Mouse (Mus musculus): ENCODE results near the gene Usp22. TPM values are rescaled to one million over a fixed set of nuclear protein-coding genes. Genes with fewer than 3 reads are reported as not detected.

The Usp22 gene
- polyA plus RNA-seq, 1 experiment from 2014 or later = 456 TPM

- 92% methylated on average over 8 of the region's 8 CpGs for WGBS
- Histone ChIP-seq H3K27ac (no peak overlapping the region), H3K4me3 (no peak overlapping the region), H3K9me3 (no peaks in the 10 kb centered on the region), H3K27me3 (replicated peaks) (no peaks in the 10 kb centered on the region), H3K4me2 (no peak overlapping the region), H3K9ac (no peak overlapping the region), H3K4me1 (no peaks in the 10 kb centered on the region), H3K36me3 (replicated peaks) (no peaks in the 10 kb centered on the region)
- no peak for ATAC-seq (replicated peaks)
Measured at GRCm38 (mm10) chr11:61127421-61128055, 47.3 kb downstream of the Usp22 start.

GRCm38 (mm10) chr11:61126606-61127355 lies 48.1 kb downstream of the Usp22 start, which contains the start of gene Tnfrsf13b:
Tnfrsf13b (plus strand) TSS chr11:61126755.
- 87% methylated on average over 23 of the region's 23 CpGs for WGBS
- H3K4me1 ChIP-seq = no peaks in the 10 kb centered on the region
- no peak within 1 kb of the TSS for H3K27ac ChIP-seq
- no peak within 1 kb of the TSS for H3K4me2 ChIP-seq
- H3K27me3 ChIP-seq (replicated peaks) = no peaks in the 10 kb centered on the region
- H3K9ac ChIP-seq = no peak within 1 kb of the TSS
- no peak within 1 kb of the TSS for H3K4me3 ChIP-seq
- ATAC-seq (replicated peaks) = no peak
- no peaks in the 10 kb centered on the region for H3K36me3 ChIP-seq (replicated peaks)
- H3K9me3 ChIP-seq = no peaks in the 10 kb centered on the region

GRCm38 (mm10) chr11:61125970-61126369 lies 48.9 kb downstream of the Usp22 start:
- no peak overlapping the region for H3K9ac ChIP-seq
- no peaks in the 10 kb centered on the region for H3K36me3 ChIP-seq (replicated peaks)
- no peak overlapping the region for H3K4me2 ChIP-seq
- H3K9me3 ChIP-seq = no peaks in the 10 kb centered on the region
- ATAC-seq (replicated peaks) = no peak
- no peak overlapping the region for H3K27ac ChIP-seq
- H3K4me3 ChIP-seq = no peak overlapping the region
- 89% methylated on average over 5 of the region's 5 CpGs for WGBS
- no peaks in the 10 kb centered on the region for H3K4me1 ChIP-seq
- H3K27me3 ChIP-seq (replicated peaks) = no peaks in the 10 kb centered on the region

- Histone ChIP-seq H3K27me3 (replicated peaks) (no peaks in the 10 kb centered on the region), H3K4me2 (no peak overlapping the region), H3K27ac (no peak overlapping the region), H3K9me3 (no peaks in the 10 kb centered on the region), H3K36me3 (replicated peaks) (no peaks in the 10 kb centered on the region), H3K4me1 (no peaks in the 10 kb centered on the region), H3K4me3 (no peak overlapping the region), H3K9ac (no peak overlapping the region)
- ATAC-seq (replicated peaks) = no peak
- WGBS = 84% methylated on average over 3 of the region's 3 CpGs
Measured at GRCm38 (mm10) chr11:61123886-61124285, 51.0 kb downstream of the Usp22 start.

GRCm38 (mm10) chr11:61122769-61123288 lies 52.0 kb downstream of the Usp22 start:
- WGBS = 94% methylated on average over 8 of the region's 8 CpGs
- Histone ChIP-seq H3K9ac (no peak overlapping the region), H3K27ac (no peak overlapping the region), H3K4me1 (no peaks in the 10 kb centered on the region), H3K27me3 (replicated peaks) (no peaks in the 10 kb centered on the region), H3K9me3 (no peaks in the 10 kb centered on the region), H3K4me2 (no peak overlapping the region), H3K4me3 (no peak overlapping the region), H3K36me3 (replicated peaks) (no peaks in the 10 kb centered on the region)
- ATAC-seq (replicated peaks) = no peak

- Histone ChIP-seq H3K9ac (no peak overlapping the region), H3K27me3 (replicated peaks) (no peaks in the 10 kb centered on the region), H3K4me3 (no peak overlapping the region), H3K4me2 (no peak overlapping the region), H3K27ac (no peak overlapping the region), H3K4me1 (no peaks in the 10 kb centered on the region), H3K9me3 (no peaks in the 10 kb centered on the region), H3K36me3 (replicated peaks) (no peaks in the 10 kb centered on the region)
- no peak for ATAC-seq (replicated peaks)
- WGBS = 89% methylated on average over 9 of the region's 9 CpGs
Measured at GRCm38 (mm10) chr11:61122283-61122768, 52.5 kb downstream of the Usp22 start.

GRCm38 (mm10) chr11:61119996-61120583 lies 54.8 kb downstream of the Usp22 start:
- Histone ChIP-seq H3K4me1 (no peaks in the 10 kb centered on the region), H3K9me3 (no peaks in the 10 kb centered on the region), H3K27ac (no peak overlapping the region), H3K9ac (no peak overlapping the region), H3K36me3 (replicated peaks) (no peaks in the 10 kb centered on the region), H3K27me3 (replicated peaks) (no peaks in the 10 kb centered on the region), H3K4me2 (no peak overlapping the region), H3K4me3 (no peak overlapping the region)
- WGBS = 83% methylated on average over 3 of the region's 3 CpGs
- no peak for ATAC-seq (replicated peaks)

GRCm38 (mm10) chr11:61116226-61116625 lies 58.6 kb downstream of the Usp22 start:
- Histone ChIP-seq H3K27me3 (replicated peaks) (no peaks in the 10 kb centered on the region), H3K4me3 (no peak overlapping the region), H3K4me2 (no peak overlapping the region), H3K4me1 (no peaks in the 10 kb centered on the region), H3K9me3 (no peaks in the 10 kb centered on the region), H3K27ac (no peak overlapping the region), H3K9ac (no peak overlapping the region), H3K36me3 (replicated peaks) (no peaks in the 10 kb centered on the region)
- 68% methylated on average over 8 of the region's 8 CpGs for WGBS
- ATAC-seq (replicated peaks) = no peak

GRCm38 (mm10) chr11:61112323-61112995 lies 62.4 kb downstream of the Usp22 start:
- ATAC-seq (replicated peaks) = no peak
- Histone ChIP-seq H3K9ac (no peak overlapping the region), H3K36me3 (replicated peaks) (no peaks in the 10 kb centered on the region), H3K27me3 (replicated peaks) (no peaks in the 10 kb centered on the region), H3K4me2 (no peak overlapping the region), H3K9me3 (no peaks in the 10 kb centered on the region), H3K27ac (no peak overlapping the region), H3K4me3 (no peak overlapping the region), H3K4me1 (no peaks in the 10 kb centered on the region)
- WGBS = 85% methylated on average over 8 of the region's 8 CpGs

- Histone ChIP-seq H3K27ac (no peak overlapping the region), H3K4me1 (no peaks in the 10 kb centered on the region), H3K27me3 (replicated peaks) (no peaks in the 10 kb centered on the region), H3K9ac (no peak overlapping the region), H3K9me3 (no peaks in the 10 kb centered on the region), H3K4me3 (no peak overlapping the region), H3K4me2 (no peak overlapping the region), H3K36me3 (replicated peaks) (no peaks in the 10 kb centered on the region)
- 94% methylated on average over 4 of the region's 4 CpGs for WGBS
- no peak for ATAC-seq (replicated peaks)
Measured at GRCm38 (mm10) chr11:61111472-61111871, 63.4 kb downstream of the Usp22 start.

- Histone ChIP-seq H3K4me1 (no peaks in the 10 kb centered on the region), H3K4me2 (no peak overlapping the region), H3K36me3 (replicated peaks) (no peaks in the 10 kb centered on the region), H3K27me3 (replicated peaks) (no peaks in the 10 kb centered on the region), H3K9me3 (no peaks in the 10 kb centered on the region), H3K9ac (no peak overlapping the region), H3K27ac (no peak overlapping the region), H3K4me3 (no peak overlapping the region)
- no peak for ATAC-seq (replicated peaks)
- 33% methylated on average over 1 of the region's 1 CpGs for WGBS
Measured at GRCm38 (mm10) chr11:61110928-61111327, 63.9 kb downstream of the Usp22 start.

GRCm38 (mm10) chr11:61110113-61110512 lies 64.7 kb downstream of the Usp22 start:
- Histone ChIP-seq H3K27ac (no peak overlapping the region), H3K9me3 (no peaks in the 10 kb centered on the region), H3K4me3 (no peak overlapping the region), H3K27me3 (replicated peaks) (no peaks in the 10 kb centered on the region), H3K4me2 (no peak overlapping the region), H3K4me1 (no peaks in the 10 kb centered on the region), H3K9ac (no peak overlapping the region), H3K36me3 (replicated peaks) (no peaks in the 10 kb centered on the region)
- 83% methylated on average over 10 of the region's 10 CpGs for WGBS
- no peak for ATAC-seq (replicated peaks)
